Mouse (Mus musculus): Measurements from ENCODE around the gene D230025D16Rik.

D230025D16Rik gene

DNA sequence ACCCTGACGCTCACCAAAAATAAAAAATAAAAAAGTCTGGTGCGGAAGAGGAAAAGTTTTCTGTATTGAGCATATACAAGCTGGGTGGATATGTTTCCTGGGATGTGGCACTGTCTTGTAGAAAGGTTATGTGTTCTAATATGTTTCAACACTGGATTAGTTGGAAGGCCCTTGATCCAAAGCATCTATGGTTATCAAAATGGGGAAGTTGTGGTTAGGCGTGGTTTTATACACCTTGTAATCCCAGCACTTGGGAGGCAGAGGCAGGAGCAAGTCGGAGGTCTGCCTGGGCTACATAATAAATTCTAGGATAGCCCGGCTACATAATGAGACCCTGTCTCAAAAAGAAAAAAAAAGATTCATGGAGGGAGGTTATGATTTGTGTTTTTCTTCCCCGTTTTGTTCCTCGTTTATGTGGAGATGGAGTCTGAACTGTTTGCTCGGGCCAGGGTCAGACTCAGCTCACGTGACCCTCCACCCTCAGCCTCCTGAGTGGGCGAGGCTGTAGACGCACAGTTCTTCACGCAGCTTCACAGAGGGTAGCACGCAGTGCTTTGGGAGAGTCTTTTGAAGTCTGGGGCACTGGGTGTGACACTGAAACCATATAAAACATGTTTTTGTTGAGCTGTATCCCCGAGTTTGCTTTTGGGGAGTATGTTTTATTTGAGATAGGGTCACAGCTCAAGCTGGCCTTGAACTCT is 12.6 kb downstream of the D230025D16Rik start:
- DNase-seq (ENCODE audit: extremely low spot score): no peak

DNA sequence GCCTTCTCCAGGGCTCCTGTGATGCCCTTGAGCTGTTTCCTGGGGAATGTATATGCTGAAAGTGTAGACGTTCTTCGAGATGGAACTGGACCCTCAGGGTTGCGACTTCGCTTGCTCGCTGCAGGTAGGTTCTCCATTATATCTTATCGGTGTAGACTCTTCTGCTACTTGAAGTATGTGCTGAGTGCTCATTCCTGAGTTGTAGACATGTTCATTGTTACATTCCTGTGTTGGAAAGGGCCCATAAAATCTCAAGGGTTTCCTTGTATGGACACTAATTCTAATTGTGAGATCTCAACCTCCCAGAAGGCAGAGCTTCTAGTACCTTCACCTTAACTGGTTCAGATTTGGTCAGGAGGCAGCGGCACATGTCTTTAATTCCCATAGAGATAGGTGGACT is 16.1 kb downstream of the D230025D16Rik start:
- DNase-seq (ENCODE audit: extremely low spot score): no peak

DNA sequence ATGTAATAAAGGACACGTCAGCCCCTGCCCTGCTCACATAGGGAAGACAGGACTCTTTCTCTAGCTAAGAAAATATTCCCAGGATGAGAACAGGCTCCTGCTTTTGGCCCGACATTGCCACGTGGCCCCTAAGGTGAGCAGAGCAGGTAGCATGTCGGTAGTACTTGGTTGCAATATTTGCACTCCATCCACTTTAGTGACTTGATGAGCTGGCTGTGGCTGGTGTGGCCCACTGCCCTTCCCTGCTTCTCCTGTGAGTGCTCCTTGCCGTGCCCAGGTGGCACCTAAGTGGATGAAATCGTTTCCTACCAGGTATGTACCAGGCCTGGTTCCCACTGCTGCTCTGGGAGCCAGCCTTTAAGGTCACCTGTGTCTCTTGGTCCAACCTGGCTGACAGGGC is 27.0 kb downstream of the D230025D16Rik start:
- DNase-seq (ENCODE audit: extremely low spot score): no peak

DNA sequence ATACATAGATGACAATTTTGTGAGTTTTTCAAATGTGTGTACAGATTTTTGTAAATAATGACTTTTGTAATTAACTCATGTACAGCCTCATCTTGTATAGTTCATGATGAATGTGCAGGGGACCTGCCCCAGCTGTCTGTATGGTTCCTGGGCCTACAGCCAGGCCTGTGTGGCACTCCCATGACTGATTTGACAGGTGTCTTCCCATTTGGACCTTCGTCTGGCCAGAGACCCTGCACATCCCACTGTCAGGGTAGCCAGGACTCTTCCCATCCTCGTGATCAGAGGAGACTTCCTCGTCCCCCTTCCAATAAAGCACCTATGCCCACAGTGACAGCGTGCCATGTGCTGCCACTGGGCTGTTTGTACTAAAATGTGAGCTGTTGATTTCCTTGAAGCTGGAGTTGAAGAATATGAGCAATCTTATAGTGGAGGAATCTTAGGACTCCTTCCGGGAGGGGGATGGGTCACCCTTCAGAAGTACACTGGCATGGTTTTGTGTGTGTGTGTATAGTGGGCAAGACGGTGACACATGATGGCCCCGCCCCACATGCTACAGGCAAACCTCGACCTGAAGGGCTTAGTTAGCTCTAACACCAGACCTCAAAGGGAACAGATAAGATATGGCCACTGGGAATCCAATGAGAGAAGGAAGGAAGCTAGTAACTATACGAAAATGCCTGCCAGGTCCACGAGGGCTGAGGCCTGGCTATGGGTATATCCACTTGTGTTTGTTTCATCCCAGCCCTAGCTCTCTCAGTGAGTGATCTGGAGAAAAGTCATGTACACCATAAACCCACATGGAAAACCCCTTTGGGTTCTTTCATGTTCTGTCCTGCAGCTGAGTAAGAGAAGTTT is 28.0 kb downstream of the D230025D16Rik start:
- no peak for DNase-seq (ENCODE audit: extremely low spot score)

DNA sequence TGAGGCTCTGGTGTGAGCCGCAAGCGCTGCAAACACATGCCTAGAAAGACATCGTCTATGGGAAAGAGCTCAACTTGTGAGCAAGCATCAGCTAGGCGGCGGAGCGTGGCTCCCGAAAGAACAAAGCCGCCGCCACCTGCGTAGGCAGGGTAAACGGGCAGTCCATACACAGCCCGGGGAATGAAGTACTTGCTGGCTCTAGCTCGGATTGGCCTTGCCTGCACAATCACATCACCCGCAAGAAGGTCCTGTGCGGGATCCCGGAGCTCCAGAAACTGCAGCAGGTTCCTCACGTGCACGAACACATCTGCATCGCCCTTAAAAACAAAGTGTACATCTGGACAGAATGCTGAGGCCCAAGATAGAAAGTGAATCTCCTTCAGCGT is 28.8 kb downstream of the D230025D16Rik start:
- DNase-seq (ENCODE audit: extremely low spot score): no peak

DNA sequence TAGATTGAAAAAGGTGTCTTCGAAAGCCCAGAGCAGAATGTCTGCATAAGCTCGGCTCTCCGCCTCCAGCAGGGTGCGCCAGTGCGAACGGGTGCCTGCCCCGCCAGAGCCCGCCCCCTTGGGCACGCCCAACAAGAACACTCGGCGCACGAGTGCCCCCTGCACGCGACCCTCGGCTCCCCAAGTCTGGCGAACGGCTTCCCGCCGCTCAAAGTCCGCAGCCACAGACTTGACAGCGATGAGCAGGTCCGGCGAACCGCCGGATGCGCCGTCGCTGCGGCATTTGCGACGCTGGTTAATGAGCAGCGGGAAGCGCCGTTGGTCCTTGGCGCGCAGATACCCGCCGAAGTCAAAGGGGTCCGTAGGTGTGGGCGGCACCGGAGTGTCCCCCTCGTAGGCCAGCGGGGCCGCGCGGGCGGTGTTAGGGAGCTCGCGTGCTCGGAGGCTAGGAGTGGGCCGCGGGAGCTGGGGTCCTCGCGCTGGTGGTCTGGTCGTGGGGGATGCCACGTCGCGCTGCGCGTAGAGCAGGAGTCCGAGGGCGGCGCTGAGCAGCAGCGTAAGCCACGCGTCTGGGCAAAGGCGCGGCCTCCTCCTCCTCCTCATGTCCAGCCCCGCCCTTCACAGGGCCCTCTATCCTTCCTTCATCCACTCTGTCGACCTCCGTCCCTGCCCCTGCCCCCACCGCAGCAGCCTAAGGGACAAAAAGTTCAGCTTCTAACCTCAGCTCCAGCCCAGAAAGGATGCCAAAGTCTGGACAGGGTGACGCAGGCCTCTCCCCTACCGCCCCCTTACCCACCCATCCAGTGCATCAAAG is 29.4 kb downstream of the D230025D16Rik start:
- peak; percentile 90 for DNase-seq (ENCODE audit: extremely low spot score)

DNA sequence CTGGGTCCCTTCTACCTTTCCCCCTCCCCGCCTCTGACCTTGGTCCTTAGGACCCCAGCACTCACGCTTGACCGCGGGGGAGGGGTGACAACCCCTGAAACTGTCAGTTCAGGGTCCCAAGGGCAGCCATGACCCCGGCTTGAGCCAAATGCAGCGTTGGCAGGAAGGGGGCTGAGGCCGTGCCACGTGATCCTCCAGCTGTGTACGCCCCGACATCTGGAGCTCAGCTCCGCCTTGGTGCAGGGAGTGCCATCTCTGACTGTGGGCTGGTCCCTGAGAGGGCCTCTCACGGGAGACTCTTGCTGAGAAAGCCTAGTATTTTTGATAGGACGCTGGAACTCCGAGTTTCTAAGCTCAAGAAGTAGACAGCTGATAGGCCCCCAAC is 30.0 kb downstream of the D230025D16Rik start, which contains the start of gene B3gnt9:
Gene B3gnt9 (minus strand): TSS at position 188 of the 385 bp plus-strand sequence.
- DNase-seq (ENCODE audit: extremely low spot score): no peak

DNA sequence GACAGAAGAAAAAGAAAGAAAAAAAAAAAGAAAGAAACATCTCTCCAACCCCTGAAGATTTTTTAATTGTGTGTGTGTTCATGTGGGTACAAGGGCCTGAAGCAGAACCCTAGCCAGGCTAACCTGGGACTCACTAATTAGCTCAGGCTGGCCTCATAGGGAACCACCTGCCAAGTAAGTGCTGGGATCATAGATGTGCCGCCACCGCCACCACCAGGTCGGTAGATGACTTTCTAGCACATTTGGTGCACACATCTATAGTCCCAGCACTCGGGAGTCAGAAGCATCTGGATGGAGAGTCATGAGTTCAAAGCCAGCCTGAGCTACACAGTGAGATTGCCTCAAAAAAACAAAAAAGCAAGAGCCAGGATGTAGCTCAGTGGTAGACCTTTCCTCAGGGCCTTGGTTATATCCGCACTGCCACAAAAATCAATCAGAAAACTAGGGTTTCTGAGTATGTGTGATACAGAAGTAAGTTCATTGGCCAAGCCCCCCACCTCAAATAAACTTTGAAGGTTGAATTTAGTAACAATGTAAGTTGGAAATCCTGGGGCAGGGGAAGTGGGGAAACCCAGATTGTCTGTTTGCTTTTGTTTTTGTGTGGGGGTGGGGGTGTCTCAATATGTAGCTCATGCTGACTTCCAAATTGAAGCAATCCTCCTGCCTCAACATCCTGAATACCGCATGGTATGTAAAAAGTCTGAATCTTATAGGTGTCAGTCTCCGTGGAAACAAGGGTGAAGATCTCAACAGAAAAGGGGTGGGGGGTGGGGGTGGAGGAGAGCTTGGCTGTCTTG is 32.6 kb downstream of the D230025D16Rik start:
- DNase-seq (ENCODE audit: extremely low spot score): no peak

DNA sequence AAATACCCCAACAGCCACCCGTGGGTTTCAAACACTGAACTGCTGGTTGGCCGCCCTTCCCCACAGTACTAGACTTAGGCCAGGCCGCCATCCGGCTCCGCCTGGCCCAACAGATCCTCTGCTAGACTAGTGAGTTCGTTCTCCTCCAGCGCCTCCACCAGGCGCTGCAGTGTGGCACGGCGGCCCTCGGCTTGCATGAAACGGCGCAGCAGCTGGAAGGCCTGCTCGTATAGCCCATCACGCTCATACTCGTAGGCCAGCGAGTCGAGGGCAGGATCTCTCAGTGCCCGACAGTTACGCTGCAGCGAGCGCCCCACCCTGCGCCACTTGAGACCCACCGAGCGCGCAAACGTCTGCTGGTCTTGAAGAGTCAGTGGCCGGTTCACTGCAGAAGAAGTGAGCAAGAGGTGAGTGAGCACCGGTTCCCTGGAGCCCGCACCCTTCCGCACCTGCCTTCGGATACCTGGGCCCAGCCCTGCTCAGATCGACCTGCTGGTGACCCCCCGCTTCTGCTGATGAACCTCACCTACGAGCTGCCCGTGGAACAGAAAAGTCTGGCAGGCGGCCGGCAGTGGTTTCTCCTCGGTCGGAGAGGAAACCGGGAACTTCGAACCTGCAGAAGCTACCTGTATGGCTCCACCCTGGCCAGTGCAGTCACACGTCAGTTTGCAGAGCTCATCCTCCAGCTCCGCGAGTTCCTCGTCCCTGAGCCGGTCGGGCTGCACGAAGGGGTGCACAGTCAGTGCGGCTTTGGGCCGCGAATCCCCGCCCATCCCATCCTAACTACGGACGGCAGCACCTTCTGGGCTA is 34.2 kb downstream of the D230025D16Rik start:
- DNase-seq (ENCODE audit: extremely low spot score): no peak

DNA sequence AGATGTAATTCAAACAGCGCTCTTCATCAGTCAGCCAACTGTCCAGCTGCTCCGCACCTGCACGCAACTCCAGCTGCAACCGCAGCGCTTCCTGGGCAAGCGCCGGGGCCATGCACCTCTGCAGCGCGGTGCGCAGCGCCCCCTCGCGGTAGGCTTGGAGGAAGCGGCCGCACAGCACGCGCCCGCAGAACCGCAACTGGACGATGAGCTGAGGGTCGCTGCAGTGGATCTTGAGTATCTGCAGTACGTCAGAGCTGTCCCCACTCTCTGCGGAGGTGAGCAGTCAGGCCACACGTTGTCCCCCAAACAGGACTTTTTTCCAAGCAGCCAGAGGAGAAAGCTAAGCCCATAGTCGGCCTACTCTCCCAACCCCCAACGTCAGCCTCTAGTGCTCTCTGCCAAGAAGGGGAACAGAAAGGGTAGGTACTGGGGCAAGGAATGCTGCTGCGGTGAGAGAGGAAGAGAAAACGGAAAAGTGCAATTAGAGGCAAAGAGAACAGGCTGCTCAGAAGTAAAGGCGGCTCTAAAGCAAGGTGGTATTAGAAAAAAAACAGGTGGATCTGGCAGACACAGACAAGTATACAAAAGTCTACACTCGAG is 34.9 kb downstream of the D230025D16Rik start:
- DNase-seq (ENCODE audit: extremely low spot score): peak; percentile 78

DNA sequence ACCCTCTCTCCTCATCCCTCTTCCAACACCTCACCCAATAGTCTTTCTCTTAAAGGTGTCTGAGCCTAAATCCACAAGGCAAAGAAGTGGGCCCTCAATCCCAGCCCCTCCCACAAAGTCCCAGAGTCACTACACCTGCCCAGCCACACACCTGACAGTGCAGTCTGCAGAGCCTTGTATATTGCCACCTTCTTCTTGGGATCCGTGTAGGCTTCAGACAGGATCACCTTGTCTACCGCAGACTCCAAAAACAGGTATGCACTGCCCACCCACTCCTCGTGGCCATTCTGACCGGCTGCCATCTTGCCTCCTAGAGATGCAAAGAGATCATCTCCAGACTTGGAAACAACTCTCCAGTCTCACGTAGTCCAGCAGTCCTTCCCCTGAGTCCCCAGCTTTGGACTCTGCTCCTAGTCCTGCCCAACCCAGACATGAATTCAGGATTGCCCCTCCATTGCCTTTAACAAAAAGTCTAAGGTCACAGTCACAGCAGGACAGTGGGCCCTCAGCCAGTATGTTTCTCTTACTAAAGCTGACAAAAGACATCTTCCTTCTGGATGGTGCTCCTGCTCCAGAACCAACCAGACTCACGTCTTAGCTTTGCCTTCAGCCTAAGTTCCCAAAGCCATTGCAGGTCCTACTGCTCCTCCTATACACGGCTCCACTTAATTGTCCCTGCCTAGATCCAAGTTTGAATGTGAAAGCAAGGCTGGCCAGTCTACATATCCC is 35.6 kb downstream of the D230025D16Rik start:
- DNase-seq (ENCODE audit: extremely low spot score): no peak

DNA sequence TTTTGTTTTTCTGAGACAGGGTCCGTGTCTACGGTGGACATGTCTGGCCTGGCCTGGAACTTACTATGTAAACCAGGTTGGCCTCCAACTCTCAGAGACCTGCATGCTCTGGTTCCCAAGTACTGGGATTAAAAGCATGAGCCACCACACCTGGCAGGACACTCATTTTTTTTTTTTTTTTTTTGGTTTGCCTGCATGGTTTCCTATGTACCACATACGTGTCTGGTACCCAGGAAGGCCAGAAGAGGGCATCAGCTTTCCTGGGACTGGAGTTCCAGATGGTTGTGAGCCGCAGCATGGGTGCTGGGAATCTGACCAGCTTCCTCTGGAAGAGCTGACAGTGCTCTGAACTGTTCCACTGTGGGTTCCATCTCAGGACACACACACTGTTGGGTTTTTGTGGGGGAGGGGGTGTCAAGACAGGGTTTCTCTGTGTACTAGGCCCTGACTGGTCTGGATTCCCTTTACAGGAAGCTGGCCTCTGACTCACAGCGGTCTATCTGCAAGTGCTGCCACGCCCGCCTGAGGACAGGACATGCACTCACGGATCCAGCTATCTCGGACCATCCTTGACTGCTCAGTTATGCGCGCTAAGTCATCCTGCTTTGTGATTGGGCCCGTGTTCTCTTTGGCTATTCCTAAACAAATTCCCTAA is 36.5 kb downstream of the D230025D16Rik start:
- DNase-seq (ENCODE audit: extremely low spot score): no peak

DNA sequence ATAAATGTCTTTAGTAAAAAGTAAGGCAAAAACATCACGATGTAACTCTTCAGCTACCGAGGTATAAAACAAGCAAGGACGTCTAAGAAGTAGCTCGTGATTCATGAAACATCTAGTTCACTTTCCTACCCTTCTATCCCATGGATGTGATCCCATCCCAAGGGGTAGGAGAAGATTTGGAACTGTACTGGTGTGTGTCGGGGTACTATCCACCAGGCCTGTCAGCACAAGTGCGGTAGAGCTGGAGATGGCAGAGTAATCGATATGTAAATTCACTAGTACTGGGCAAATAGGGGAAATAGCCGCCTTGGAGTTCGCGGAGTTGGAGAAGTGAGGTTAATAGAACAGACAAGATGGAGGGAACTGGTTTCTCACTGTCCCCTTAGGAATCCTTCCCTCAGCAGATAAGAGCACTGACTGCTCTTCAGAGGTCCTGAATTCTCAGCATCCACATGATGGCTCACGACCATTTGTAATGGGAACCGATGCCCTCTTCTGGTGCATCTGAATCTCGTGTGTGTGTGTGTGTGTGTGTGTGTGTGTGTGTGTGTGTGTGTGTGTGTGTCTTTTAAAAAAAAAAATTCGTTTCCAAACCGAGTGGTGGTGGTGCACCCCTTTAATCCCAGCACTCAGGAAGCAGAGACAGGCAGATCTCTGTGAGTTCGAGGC is 38.4 kb downstream of the D230025D16Rik start:
- DNase-seq (ENCODE audit: extremely low spot score): no peak

DNA sequence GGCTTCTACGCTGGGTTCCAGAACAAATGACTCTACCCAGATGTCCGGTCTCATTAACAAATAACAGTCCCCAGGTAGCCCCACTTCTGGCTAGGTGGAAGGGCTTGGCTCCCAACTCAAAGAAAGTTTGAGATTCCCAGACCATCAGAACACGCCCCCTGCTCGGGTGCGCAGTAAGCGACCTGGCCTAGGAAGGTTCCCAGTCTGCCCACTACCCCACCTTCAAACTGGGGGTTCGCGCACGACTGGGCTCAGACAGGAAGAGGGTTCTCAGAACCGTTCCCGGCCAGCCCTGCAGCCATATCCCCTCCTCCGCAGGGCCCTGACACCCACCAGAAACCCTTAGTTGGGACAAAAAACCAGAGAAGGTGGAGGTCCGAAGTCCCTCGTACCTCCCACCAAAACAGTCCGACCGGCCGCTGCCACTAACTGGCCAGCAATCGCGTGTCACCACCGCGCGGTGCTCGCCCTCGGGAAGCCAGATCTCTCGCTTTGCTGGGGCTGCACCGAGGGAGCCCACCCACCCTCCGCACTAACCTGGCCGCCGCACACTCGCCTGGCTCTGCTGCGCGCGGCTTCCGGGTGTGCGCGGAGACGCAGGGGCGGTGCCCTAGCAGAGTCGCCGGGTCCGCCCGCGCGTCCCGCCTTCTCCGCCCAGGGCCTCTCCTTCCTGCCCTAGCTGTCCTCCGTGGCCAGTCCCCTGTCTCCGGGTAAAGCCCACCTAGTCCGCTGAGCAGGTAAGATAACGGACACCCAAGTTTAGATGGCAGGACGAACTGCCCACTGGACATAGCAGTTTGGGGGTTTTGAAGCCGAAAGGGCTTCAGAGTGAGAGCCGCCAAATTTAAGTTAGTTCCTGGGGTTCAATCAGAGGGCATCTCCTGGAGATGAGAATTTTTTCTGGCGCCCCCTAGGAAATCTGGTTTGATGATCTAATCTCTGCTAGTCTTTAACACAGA is 39.4 kb downstream of the D230025D16Rik start, which contains the start of the genes Tradd and Fbxl8:
Gene Tradd (minus strand): TSS at position 586 of the 959 bp plus-strand sequence.
Gene Fbxl8 (plus strand): TSS at position 625 of the 959 bp plus-strand sequence.
- DNase-seq (ENCODE audit: extremely low spot score): peak; percentile 78

DNA sequence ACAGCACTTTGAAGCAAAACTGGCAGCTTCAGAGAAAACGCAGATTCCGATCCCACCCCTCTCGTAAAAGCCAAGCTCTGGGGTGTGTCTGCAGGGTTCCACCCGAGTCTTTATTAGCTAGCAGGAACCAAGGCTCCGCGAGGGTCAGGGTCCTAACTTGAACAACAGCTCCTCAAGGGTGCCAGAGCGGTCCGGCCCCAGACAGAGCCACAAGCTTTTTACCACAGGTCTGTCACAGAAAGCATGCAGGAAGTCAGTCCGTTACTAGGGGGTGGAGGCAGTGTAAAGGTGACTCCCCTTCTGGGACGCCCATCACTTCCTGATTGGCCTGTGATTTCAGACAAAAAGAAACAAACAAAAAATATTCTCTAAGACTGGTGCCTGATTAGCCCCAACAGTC is 40.2 kb downstream of the D230025D16Rik start:
- no peak for DNase-seq (ENCODE audit: extremely low spot score)

DNA sequence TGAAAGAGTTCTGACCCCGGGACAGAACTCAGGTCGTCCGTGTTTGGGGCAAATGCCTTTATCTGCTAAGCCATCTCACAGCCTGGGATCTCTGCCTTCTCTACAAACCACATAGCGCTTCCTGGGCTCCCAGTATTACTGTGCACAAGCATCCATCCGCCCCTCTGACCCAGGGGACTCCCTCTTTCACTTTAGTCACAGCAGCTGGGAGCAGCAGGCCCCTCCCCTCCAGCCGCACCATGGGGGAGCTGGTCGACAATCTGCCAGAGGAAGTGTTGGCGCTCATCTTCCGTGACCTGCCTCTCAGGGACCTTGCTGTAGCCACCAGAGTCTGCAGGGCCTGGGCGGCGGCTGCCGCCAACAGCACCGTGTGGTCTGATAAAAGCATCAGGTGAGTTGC is 41.8 kb downstream of the D230025D16Rik start:
- DNase-seq (ENCODE audit: extremely low spot score): no peak

Data from embryo, embryonic 9.5 days (tissue).